Mouse (Mus musculus) left cerebral cortex, postnatal 36 days (tissue): ENCODE data around the gene Vax1. TPM values are rescaled to one million over a fixed set of nuclear protein-coding genes. Genes with fewer than 3 reads are reported as not detected.

Source experiments
- DNase-seq, 2 experiments: peaks; one replicate each; pipeline ENCODE4 v3.0.0; 2021 to 2022; ENCODE audit warnings: low spot score in 2 of 2, mixed read lengths in 1 of 2
- intact Hi-C: fragments of 180-260 bp; cut with DNase I; formaldehyde crosslinking; loops from one replicate; pipeline ENCODE4 v1.15.1; 2025
- total RNA-seq, 2 experiments: library from RNA; stranded (reverse); gene quantifications; 2 replicates each; pipeline ENCODE4 v1.2.3; 2021

Vax1 gene
- 1 to 10 TPM; 1.0 to 1.7 TPM for total RNA-seq

- DNase-seq = no peak
- intact Hi-C loops = loop anchor here (2.0 to 5.0 kb wide), 2 partner anchors 23 to 292 kb away; no protein-coding TSS in a partner anchor
Observed at GRCm38 (mm10) chr19:59169936-59170765, at the start of gene Vax1. Gene Vax1 (minus strand): TSS chr19:59170056.

GRCm38 (mm10) chr19:59218991-59219390 is 49.1 kb upstream of the Vax1 start, which contains the start of gene Kcnk18:
Gene Kcnk18 (plus strand): TSS chr19:59219214.
- intact Hi-C loops = no loop called here

GRCm38 (mm10) chr19:59216891-59217290 is 47.0 kb upstream of the Vax1 start:
- DNase-seq = no peak
- intact Hi-C loops = no loop called here

More at GRCm38 (mm10) chr19:59218991-59219390, 49.1 kb upstream of the Vax1 start, which contains the start of gene Kcnk18:
- DNase-seq = no peak

GRCm38 (mm10) chr19:59208986-59209385 is 39.1 kb upstream of the Vax1 start:
- intact Hi-C loops = loop anchor here (1.0 to 10.0 kb wide), 3 partner anchors 298 to 444 kb away; no protein-coding TSS in a partner anchor
- no peak for DNase-seq

- intact Hi-C loops = loop anchor here (1.0 to 10.0 kb wide), 3 partner anchors 297 to 444 kb away; no protein-coding TSS in a partner anchor
- DNase-seq = peak; percentile 69 to 79
Observed at GRCm38 (mm10) chr19:59208475-59208874, 38.6 kb upstream of the Vax1 start.

- no peak for DNase-seq
- intact Hi-C loops = loop anchor here (10.0 kb wide), 1 partner anchor 123 kb away; the partner anchor contains the start of gene Shtn1
Observed at GRCm38 (mm10) chr19:59198161-59198560, 28.3 kb upstream of the Vax1 start.

GRCm38 (mm10) chr19:59196111-59196666 is 26.3 kb upstream of the Vax1 start:
- intact Hi-C loops = loop anchor here (10.0 kb wide), 1 partner anchor 121 kb away; the partner anchor contains the start of gene Shtn1
- peak in 1 of 2 experiments; percentile 39 for DNase-seq

GRCm38 (mm10) chr19:59195181-59195770 is 25.4 kb upstream of the Vax1 start:
- intact Hi-C loops = loop anchor here (10.0 kb wide), 1 partner anchor 120 kb away; the partner anchor contains the start of gene Shtn1
- DNase-seq = no peak

GRCm38 (mm10) chr19:59193986-59194820 is 24.3 kb upstream of the Vax1 start:
- DNase-seq = peak in 1 of 2 experiments; percentile 11
- intact Hi-C loops = loop anchor here (2.0 to 10.0 kb wide), 2 partner anchors 25 to 119 kb away; partner anchors contain the start of gene Shtn1

- intact Hi-C loops = loop anchor here (2.0 to 10.0 kb wide), 2 partner anchors 25 to 119 kb away; partner anchors contain the start of gene Shtn1
- DNase-seq = no peak
Observed at GRCm38 (mm10) chr19:59193456-59193855, 23.6 kb upstream of the Vax1 start.

- DNase-seq = no peak
- intact Hi-C loops = loop anchor here (2.0 to 10.0 kb wide), 2 partner anchors 24 to 118 kb away; partner anchors contain the start of gene Shtn1
Observed at GRCm38 (mm10) chr19:59192491-59192890, 22.6 kb upstream of the Vax1 start.

- intact Hi-C loops = loop anchor here (10.0 kb wide), 1 partner anchor 116 kb away; the partner anchor contains the start of gene Shtn1
- no peak for DNase-seq
Observed at GRCm38 (mm10) chr19:59191123-59191505, 21.3 kb upstream of the Vax1 start.

GRCm38 (mm10) chr19:59190431-59191122 is 20.7 kb upstream of the Vax1 start:
- intact Hi-C loops = loop anchor here (10.0 kb wide), 1 partner anchor 116 kb away; the partner anchor contains the start of gene Shtn1
- DNase-seq = no peak

GRCm38 (mm10) chr19:59188981-59189380 is 19.1 kb upstream of the Vax1 start:
- no peak for DNase-seq
- intact Hi-C loops = no loop called here

GRCm38 (mm10) chr19:59184000-59184399 is 14.1 kb upstream of the Vax1 start:
- intact Hi-C loops = no loop called here

GRCm38 (mm10) chr19:59173341-59174015 is 3.6 kb upstream of the Vax1 start:
- intact Hi-C loops = no loop called here
- DNase-seq = no peak

More at GRCm38 (mm10) chr19:59184000-59184399, 14.1 kb upstream of the Vax1 start:
- DNase-seq = no peak

GRCm38 (mm10) chr19:59172781-59173180 is 2.9 kb upstream of the Vax1 start:
- no peak for DNase-seq
- intact Hi-C loops = no loop called here

GRCm38 (mm10) chr19:59171871-59172245 is 2.0 kb upstream of the Vax1 start:
- intact Hi-C loops = no loop called here
- no peak for DNase-seq
